Mouse (Mus musculus): ENCODE data around the gene Pqlc2. TPM values are rescaled to one million over a fixed set of nuclear protein-coding genes. Genes with fewer than 3 reads are reported as not detected.
A peak's percentile ranks its signal among the peaks of the same experiment; 100 is the strongest.

The Pqlc2 gene
- polyA plus RNA-seq, 1 experiment from 2014 or later: 13.9 TPM

- H3K4me1 ChIP-seq: peaks cover 10% of the 10 kb centered on the region
- peaks cover 42% of the 10 kb centered on the region for H3K27me3 ChIP-seq (ENCODE audit: insufficient read depth, poor library complexity, severe bottlenecking)
- 71% methylated on average over 7 of the region's 9 CpGs for WGBS
- no peak for DNase-seq (ENCODE audit: low spot score)
- H3K4me3 ChIP-seq: no peak overlapping the region
- no peaks in the 10 kb centered on the region for H3K9me3 ChIP-seq
- no peaks in the 10 kb centered on the region for H3K36me3 ChIP-seq
- no peak overlapping the region for H3K27ac ChIP-seq
Observed at GRCm38 (mm10) chr4:139334631-139335295, 24.3 kb upstream of the Pqlc2 start.

GRCm38 (mm10) chr4:139330605-139331004 lies 20.1 kb upstream of the Pqlc2 start:
- Histone ChIP-seq H3K27me3 (ENCODE audit: insufficient read depth, poor library complexity, severe bottlenecking) (peaks cover 26% of the 10 kb centered on the region), H3K4me3 (peak overlapping the region; percentile 50), H3K36me3 (no peaks in the 10 kb centered on the region), H3K9me3 (no peaks in the 10 kb centered on the region), H3K27ac (peak overlapping the region; percentile 38; the same call in 1 of the 2 replicates), H3K4me1 (peaks cover 4% of the 10 kb centered on the region; the same call in 1 of the 2 replicates)
- WGBS: 8% methylated on average over 10 of the region's 10 CpGs
- peak; percentile 93 for DNase-seq (ENCODE audit: low spot score)

GRCm38 (mm10) chr4:139319740-139320139 lies 9.2 kb upstream of the Pqlc2 start:
- H3K27ac ChIP-seq: no peak overlapping the region
- H3K4me3 ChIP-seq: no peak overlapping the region
- no peaks in the 10 kb centered on the region for H3K9me3 ChIP-seq
- H3K27me3 ChIP-seq (ENCODE audit: insufficient read depth, poor library complexity, severe bottlenecking): no peaks in the 10 kb centered on the region
- no peaks in the 10 kb centered on the region for H3K4me1 ChIP-seq
- WGBS: 78% methylated on average over 4 of the region's 4 CpGs
- DNase-seq (ENCODE audit: low spot score): no peak
- H3K36me3 ChIP-seq: peaks cover 35% of the 10 kb centered on the region

- 90% methylated on average over 11 of the region's 11 CpGs for WGBS
- H3K4me3 ChIP-seq: no peak overlapping the region
- H3K36me3 ChIP-seq: peaks cover 43% of the 10 kb centered on the region
- H3K27me3 ChIP-seq (ENCODE audit: insufficient read depth, poor library complexity, severe bottlenecking): no peaks in the 10 kb centered on the region
- H3K27ac ChIP-seq: no peak overlapping the region
- DNase-seq (ENCODE audit: low spot score): no peak
- no peaks in the 10 kb centered on the region for H3K9me3 ChIP-seq
- no peaks in the 10 kb centered on the region for H3K4me1 ChIP-seq
Observed at GRCm38 (mm10) chr4:139318449-139318848, 7.9 kb upstream of the Pqlc2 start.

GRCm38 (mm10) chr4:139312632-139313031 lies 2.1 kb upstream of the Pqlc2 start:
- H3K4me1 ChIP-seq: peaks cover 24% of the 10 kb centered on the region
- no peak overlapping the region for H3K4me3 ChIP-seq
- no peak overlapping the region for H3K27ac ChIP-seq
- peaks cover 15% of the 10 kb centered on the region; the same call in 1 of the 2 replicates for H3K27me3 ChIP-seq (ENCODE audit: insufficient read depth, poor library complexity, severe bottlenecking)
- H3K9me3 ChIP-seq: no peaks in the 10 kb centered on the region
- no peak for DNase-seq (ENCODE audit: low spot score)
- WGBS: 46% methylated on average over 4 of the region's 4 CpGs
- peaks cover 29% of the 10 kb centered on the region for H3K36me3 ChIP-seq

GRCm38 (mm10) chr4:139311707-139312106 lies 1.2 kb upstream of the Pqlc2 start:
- no peak for DNase-seq (ENCODE audit: low spot score)
- WGBS: 29% methylated on average over 14 of the region's 14 CpGs
- H3K27me3 ChIP-seq (ENCODE audit: insufficient read depth, poor library complexity, severe bottlenecking): peaks cover 15% of the 10 kb centered on the region; the same call in 1 of the 2 replicates
- H3K4me1 ChIP-seq: peaks cover 24% of the 10 kb centered on the region
- H3K27ac ChIP-seq: 0 out of 2 replicates have a peak overlapping the region, but pooled peaks have one; percentile 91
- no peaks in the 10 kb centered on the region for H3K9me3 ChIP-seq
- peak overlapping the region; percentile 87 for H3K4me3 ChIP-seq
- H3K36me3 ChIP-seq: peaks cover 21% of the 10 kb centered on the region

- WGBS: 1% methylated on average over 53 of the region's 53 CpGs
- no peak for DNase-seq (ENCODE audit: low spot score)
Observed at GRCm38 (mm10) chr4:139310899-139311701, 592 bp upstream of the Pqlc2 start.

GRCm38 (mm10) chr4:139309651-139310050 lies 857 bp downstream of the Pqlc2 start:
- Histone ChIP-seq H3K4me1 (peaks cover 32% of the 10 kb centered on the region), H3K27me3 (ENCODE audit: insufficient read depth, poor library complexity, severe bottlenecking) (peaks cover 15% of the 10 kb centered on the region; the same call in 1 of the 2 replicates), H3K36me3 (peaks cover 13% of the 10 kb centered on the region), H3K9me3 (no peaks in the 10 kb centered on the region), H3K4me3 (peak overlapping the region; percentile 87), H3K27ac (peak overlapping the region; percentile 91; the same call in 1 of the 2 replicates)
- no peak for DNase-seq (ENCODE audit: low spot score)
- 17% methylated on average over 6 of the region's 6 CpGs for WGBS

More at GRCm38 (mm10) chr4:139310899-139311701, 592 bp upstream of the Pqlc2 start:
- Histone ChIP-seq H3K36me3 (peaks cover 18% of the 10 kb centered on the region), H3K9me3 (no peaks in the 10 kb centered on the region), H3K4me3 (peak overlapping the region; percentile 87), H3K27ac (peak overlapping the region; percentile 91), H3K27me3 (ENCODE audit: insufficient read depth, poor library complexity, severe bottlenecking) (peaks cover 15% of the 10 kb centered on the region; the same call in 1 of the 2 replicates), H3K4me1 (peaks cover 26% of the 10 kb centered on the region)

- no peak overlapping the region for H3K27ac ChIP-seq
- H3K9me3 ChIP-seq: no peaks in the 10 kb centered on the region
- peaks cover 32% of the 10 kb centered on the region for H3K4me1 ChIP-seq
- peaks cover 6% of the 10 kb centered on the region; the same call in 1 of the 2 replicates for H3K36me3 ChIP-seq
- H3K27me3 ChIP-seq (ENCODE audit: insufficient read depth, poor library complexity, severe bottlenecking): peaks cover 15% of the 10 kb centered on the region; the same call in 1 of the 2 replicates
- H3K4me3 ChIP-seq: no peak overlapping the region
- DNase-seq (ENCODE audit: low spot score): no peak
- 79% methylated on average over 5 of the region's 5 CpGs for WGBS
Observed at GRCm38 (mm10) chr4:139307916-139308315, 2.6 kb downstream of the Pqlc2 start.

GRCm38 (mm10) chr4:139305521-139305920 lies 5.0 kb downstream of the Pqlc2 start:
- Histone ChIP-seq H3K4me1 (peaks cover 16% of the 10 kb centered on the region), H3K27me3 (ENCODE audit: insufficient read depth, poor library complexity, severe bottlenecking) (peaks cover 10% of the 10 kb centered on the region; the same call in 1 of the 2 replicates), H3K9me3 (no peaks in the 10 kb centered on the region), H3K27ac (no peak overlapping the region), H3K36me3 (peaks cover 17% of the 10 kb centered on the region), H3K4me3 (no peak overlapping the region)
- 88% methylated on average over 3 of the region's 3 CpGs for WGBS
- DNase-seq (ENCODE audit: low spot score): no peak

- H3K27me3 ChIP-seq (ENCODE audit: insufficient read depth, poor library complexity, severe bottlenecking): no peaks in the 10 kb centered on the region
- no peaks in the 10 kb centered on the region for H3K9me3 ChIP-seq
- 52% methylated on average over 5 of the region's 5 CpGs for WGBS
- H3K4me1 ChIP-seq: 0 out of 2 replicates have a peak, but pooled peaks cover 8% of the 10 kb centered on the region
- no peak for DNase-seq (ENCODE audit: low spot score)
- peaks cover 27% of the 10 kb centered on the region for H3K36me3 ChIP-seq
- H3K27ac ChIP-seq: no peak overlapping the region
- no peak overlapping the region for H3K4me3 ChIP-seq
Observed at GRCm38 (mm10) chr4:139302241-139302640, 8.3 kb downstream of the Pqlc2 start.

- Histone ChIP-seq H3K27ac (no peak overlapping the region), H3K4me1 (peaks cover 10% of the 10 kb centered on the region; the same call in 1 of the 2 replicates), H3K27me3 (ENCODE audit: insufficient read depth, poor library complexity, severe bottlenecking) (no peaks in the 10 kb centered on the region), H3K4me3 (no peak overlapping the region), H3K36me3 (peaks cover 27% of the 10 kb centered on the region), H3K9me3 (no peaks in the 10 kb centered on the region)
- WGBS: 91% methylated on average over 8 of the region's 8 CpGs
- no peak for DNase-seq (ENCODE audit: low spot score)
Observed at GRCm38 (mm10) chr4:139301780-139302179, 8.7 kb downstream of the Pqlc2 start.

Measured in heart, embryonic 10.5 days (tissue).